Mouse (Mus musculus) stomach, postnatal 0 days (tissue): Measurements from ENCODE around the gene Snrnp48.

ENCODE experiments used
- CTCF ChIP-seq: IDR thresholded peaks from 2 replicates; pipeline ENCODE4 v1.5.1; 2016; ENCODE audit warnings: antibody characterized with exemption, low read depth, mild to moderate bottlenecking, moderate library complexity
- EP300 ChIP-seq: optimal IDR thresholded peaks from 2 replicates; pipeline ENCODE3; 2016; ENCODE audit warnings: antibody characterized with exemption

DNA sequence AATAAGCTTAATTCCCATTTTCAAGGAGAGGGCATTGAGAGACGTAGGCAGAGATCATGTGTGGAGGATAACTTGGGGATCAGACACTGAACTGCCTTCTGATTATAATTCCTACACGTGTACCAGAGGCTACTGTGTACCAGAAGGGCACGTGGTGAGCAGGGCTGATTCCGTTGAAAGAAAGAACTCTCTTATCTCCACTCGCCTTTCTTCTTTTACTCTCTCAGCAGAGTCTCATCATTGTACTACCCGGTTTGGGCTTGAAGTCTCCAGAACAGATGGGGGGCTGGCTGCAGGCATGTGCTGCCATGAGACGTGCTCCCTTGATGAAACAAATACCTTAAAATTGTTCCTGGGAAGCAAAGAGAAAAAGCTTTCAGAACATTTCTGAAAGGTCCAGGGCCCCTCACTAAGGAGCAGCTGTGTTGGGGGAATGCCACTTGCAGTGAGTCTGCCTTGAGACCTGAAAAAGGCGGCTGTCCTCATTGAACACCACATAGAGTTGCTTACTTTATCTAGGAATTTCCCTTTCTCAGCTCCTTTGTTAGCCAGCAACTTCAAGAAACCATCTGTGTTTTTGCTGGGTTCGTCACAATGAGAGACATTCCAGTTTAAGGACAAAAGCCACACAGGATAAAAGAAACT is 25.6 kb downstream of the Snrnp48 start:
- TF ChIP-seq CTCF (no peak), EP300 (no peak)
